Mouse (Mus musculus): Measurements from ENCODE around the gene Dhps.

GRCm38 (mm10) chr8:85043619-85044018, 27.9 kb upstream of the Dhps start:
- no peak for TF ChIP-seq GATA1 (IDR thresholded peaks at IDR 0.05; ENCODE audit: borderline replicate concordance, low read length)
- no peak for TF ChIP-seq FLI1 (IDR thresholded peaks at IDR 0.05; ENCODE audit: low read length)

Measured in megakaryocyte, embryonic 14.5 days (primary cell).